Mouse (Mus musculus) liver, embryonic 14.5 days (tissue): Measurements from ENCODE around the gene Nthl1. TPM values are rescaled to one million over a fixed set of nuclear protein-coding genes. Genes with fewer than 3 reads are reported as not detected.

ENCODE experiments used
- ATAC-seq: fragments of 200-750 bp; cut with Nextera tagmentation; 2 replicates; pipeline ENCODE4 v1.8.0; 2017; ENCODE audit warnings: moderate number of reproducible peaks, mild to moderate bottlenecking, moderate library complexity; ENCODE audit not compliant: insufficient read depth
- DNase-seq, 3 experiments: peaks; one replicate each; pipeline ENCODE4 v3.0.0-alpha.2; 2012 to 2013; ENCODE audit warnings: low read depth in 3 of 3, low spot score in 3 of 3
- H3K27ac ChIP-seq: fragments of 300-500 bp; sonication (generic); 2 replicates; pipeline ENCODE4 v1.5.1; 2014; ENCODE audit warnings: moderate library complexity, mild to moderate bottlenecking, control low read depth, inconsistent platforms
- H3K27me3 ChIP-seq: fragments of 300-500 bp; sonication (generic); 2 replicates; pipeline ENCODE4 v1.6.1; 2014; ENCODE audit warnings: mild to moderate bottlenecking, low read length, moderate library complexity; ENCODE audit not compliant: control insufficient read depth, insufficient read depth
- H3K36me3 ChIP-seq: fragments of 300-500 bp; sonication (generic); replicated peaks from 2 replicates; pipeline ENCODE4 v1.6.1; 2014; ENCODE audit warnings: low read depth; ENCODE audit not compliant: control insufficient read depth, insufficient read depth
- H3K4me1 ChIP-seq, 2 experiments: fragments of 200-500 bp in 1 of 2; fragments of 300-500 bp in 1 of 2; sonication (generic) in 1 of 2; replicated peaks; 2 replicates each; pipeline ENCODE4 v1.6.1; 2012 to 2014; ENCODE audit warnings: antibody characterized with exemption in 1 of 2, inconsistent platforms in 1 of 2, low read length in 1 of 2; ENCODE audit not compliant: control insufficient read depth in 2 of 2, insufficient read depth in 2 of 2
- H3K4me2 ChIP-seq: fragments of 300-500 bp; sonication (generic); 2 replicates; pipeline ENCODE4 v1.6.1; 2014; ENCODE audit warnings: low read depth, mild to moderate bottlenecking, control low read depth, moderate library complexity
- H3K4me3 ChIP-seq, 2 experiments: fragments of 200-500 bp in 1 of 2; fragments of 300-500 bp in 1 of 2; sonication (generic) in 1 of 2; 2 replicates each; pipeline ENCODE4 v1.5.1; 2012 to 2014; ENCODE audit warnings: low read depth in 2 of 2, low read length in 2 of 2, mild to moderate bottlenecking in 2 of 2, control low read depth in 1 of 2, inconsistent platforms in 1 of 2, moderate library complexity in 1 of 2; ENCODE audit not compliant: insufficient read depth in 1 of 2
- H3K9ac ChIP-seq: fragments of 300-500 bp; sonication (generic); replicated peaks from 2 replicates; pipeline ENCODE4 v1.6.1; 2014; ENCODE audit warnings: mild to moderate bottlenecking, control low read depth, moderate library complexity
- H3K9me3 ChIP-seq: fragments of 300-500 bp; sonication (generic); 2 replicates; pipeline ENCODE4 v1.6.1; 2016; ENCODE audit warnings: low read length, mixed read lengths; ENCODE audit not compliant: control insufficient read depth
- CTCF ChIP-seq: IDR thresholded peaks from 2 replicates; pipeline ENCODE4 v1.5.1; 2016; ENCODE audit warnings: antibody characterized with exemption, low read depth, control low read depth
- EP300 ChIP-seq: IDR thresholded peaks from 2 replicates; pipeline ENCODE4 v1.6.1; 2016; ENCODE audit warnings: antibody characterized with exemption, low read depth
- WGBS: fragments of 180-500 bp; shearing (Covaris S2); extraction: QIAGEN DNeasy Blood & Tissue Kit; methylation state at CpG from one replicate; pipeline ENCODE4 v1.1.7; 2014; ENCODE audit not compliant: insufficient replicate concordance; 5-methylcytosine and 5-hydroxymethylcytosine counted together
- polyA plus RNA-seq, 2 experiments: library from polyadenylated mRNA; depleted of rRNA in 1 of 2; stranded (reverse) in 1 of 2; unstranded in 1 of 2; fragments of >200 nt; fragmentation: Nextera tagmentation in 1 of 2; extraction: Ambion mirVana in 1 of 2; gene quantifications; 2 replicates each; pipeline versions ENCODE4 v1.2.1 to v1.2.3; 2012 to 2014

Gene Nthl1
- polyA plus RNA-seq, 2 experiments = 5.9 to 6.2 TPM

GRCm38 (mm10) chr17:24590943-24591342 lies 41.5 kb upstream of the Nthl1 start:
- WGBS = 68% methylated on average over 3 of the region's 3 CpGs
- Histone ChIP-seq H3K4me1 (no peaks in the 10 kb centered on the region), H3K9ac (no peak overlapping the region), H3K4me3 (no peak overlapping the region), H3K27ac (no peak overlapping the region), H3K36me3 (peaks cover 5% of the 10 kb centered on the region; the same call in 1 of the 2 replicates), H3K9me3 (no peaks in the 10 kb centered on the region), H3K4me2 (no peak overlapping the region), H3K27me3 (no peaks in the 10 kb centered on the region)
- ATAC-seq (no peak), DNase-seq (no peak)
- TF ChIP-seq EP300 (no peak), CTCF (no peak)

GRCm38 (mm10) chr17:24591695-24592094 lies 40.8 kb upstream of the Nthl1 start:
- H3K4me2 ChIP-seq = no peak overlapping the region
- H3K36me3 ChIP-seq = peaks cover 8% of the 10 kb centered on the region; the same call in 1 of the 2 replicates
- H3K4me3 ChIP-seq = no peak overlapping the region
- H3K27me3 ChIP-seq = no peaks in the 10 kb centered on the region
- DNase-seq (no peak), ATAC-seq (no peak)
- no peak overlapping the region for H3K27ac ChIP-seq
- 82% methylated on average over 5 of the region's 5 CpGs for WGBS
- H3K4me1 ChIP-seq = no peaks in the 10 kb centered on the region
- H3K9ac ChIP-seq = no peak overlapping the region
- TF ChIP-seq EP300 (no peak), CTCF (no peak)
- no peaks in the 10 kb centered on the region for H3K9me3 ChIP-seq

- Histone ChIP-seq H3K4me2 (no peak overlapping the region), H3K9ac (no peak overlapping the region), H3K27ac (no peak overlapping the region), H3K27me3 (no peaks in the 10 kb centered on the region), H3K4me1 (no peaks in the 10 kb centered on the region), H3K9me3 (no peaks in the 10 kb centered on the region), H3K36me3 (peaks cover 12% of the 10 kb centered on the region; the same call in 1 of the 2 replicates), H3K4me3 (no peak overlapping the region)
- 63% methylated on average over 5 of the region's 5 CpGs for WGBS
- DNase-seq = no peak
- TF ChIP-seq EP300 (no peak), CTCF (no peak)
- ATAC-seq = no peak
Observed at GRCm38 (mm10) chr17:24593248-24593647, 39.2 kb upstream of the Nthl1 start.

- H3K4me2 ChIP-seq = no peak overlapping the region
- H3K4me3 ChIP-seq = no peak overlapping the region
- WGBS = 79% methylated on average over 26 of the region's 26 CpGs
- no peaks in the 10 kb centered on the region for H3K4me1 ChIP-seq
- H3K27me3 ChIP-seq = no peaks in the 10 kb centered on the region
- no peak for ATAC-seq
- H3K36me3 ChIP-seq = peaks cover 12% of the 10 kb centered on the region; the same call in 1 of the 2 replicates
- H3K9ac ChIP-seq = no peak overlapping the region
- TF ChIP-seq EP300 (no peak), CTCF (no peak)
- no peaks in the 10 kb centered on the region for H3K9me3 ChIP-seq
- no peak for DNase-seq
- H3K27ac ChIP-seq = no peak overlapping the region
Observed at GRCm38 (mm10) chr17:24593992-24594890, 38.2 kb upstream of the Nthl1 start.
